Mouse (Mus musculus) brain, embryonic 18.5 days (tissue): ENCODE data around the gene Tyrp1.

ENCODE experiments used
- DNase-seq: peaks from one replicate; pipeline ENCODE4 v3.0.0-alpha.2; 2012; ENCODE audit warnings: low read depth, low spot score

Tyrp1 gene

DNA sequence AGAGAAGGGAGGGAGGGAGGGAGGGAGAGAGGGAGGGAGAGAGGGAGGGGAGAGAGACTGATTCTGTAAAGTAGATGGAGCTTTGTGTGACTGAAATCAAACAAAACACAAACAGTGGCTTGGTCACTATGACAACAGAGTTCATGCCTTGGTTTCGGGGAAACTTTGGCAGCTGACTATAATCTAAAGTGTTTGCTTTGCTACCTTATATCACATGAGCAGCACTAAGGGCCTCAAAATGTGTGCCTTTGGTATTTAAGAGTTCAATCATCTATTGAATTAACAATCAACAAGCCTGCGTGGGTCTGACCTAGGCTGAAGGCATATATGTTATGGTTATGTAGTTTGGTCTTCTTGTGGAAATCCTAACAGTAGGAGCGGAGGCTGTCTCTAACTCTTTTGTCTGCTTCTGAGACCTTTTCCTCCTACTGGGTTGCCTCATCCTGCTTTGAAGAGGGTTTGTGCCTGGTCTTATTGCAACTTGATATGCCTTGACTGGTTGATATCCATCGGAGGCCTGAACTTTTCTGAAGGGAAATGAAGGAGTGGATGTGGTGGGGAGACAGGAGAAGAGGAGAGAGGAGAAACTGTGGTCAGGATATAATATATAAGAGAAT is 61.5 kb downstream of the Tyrp1 start:
- DNase-seq = no peak
